Mouse (Mus musculus): ENCODE data around the gene Ptk7.

- TF ChIP-seq CTCF (IDR thresholded peaks at IDR 0.05; ENCODE audit: low read depth, low read length) (no peak), GATA1 (IDR thresholded peaks at IDR 0.05; ENCODE audit: borderline replicate concordance, low read length) (no peak)
Measured at GRCm38 (mm10) chr17:46525065-46525464, 104.2 kb downstream of the Ptk7 start.
